Mouse (Mus musculus): Measurements from ENCODE around the gene Cenps.
A peak's percentile ranks its signal among the peaks of the same experiment; 100 is the strongest.
"Not testable (repeated sequence)": the region's sequence is repeated elsewhere in the genome, so short reads cannot be mapped to it uniquely, and the experiment has no call there.

The Cenps gene

GRCm38 (mm10) chr4:149136982-149137770, at the start of gene Cenps:
TSS of gene Cenps (minus strand) at chr4:149137629.
- DNase-seq (ENCODE audit: low read depth, low spot score) = peak; percentile 76

GRCm38 (mm10) chr4:149182755-149183154, 45.3 kb upstream of the Cenps start:
- DNase-seq (ENCODE audit: low read depth, low spot score) = no peak

GRCm38 (mm10) chr4:149182192-149182591, 44.8 kb upstream of the Cenps start:
- DNase-seq (ENCODE audit: low read depth, low spot score) = no peak

GRCm38 (mm10) chr4:149179573-149179972, 42.1 kb upstream of the Cenps start:
- DNase-seq (ENCODE audit: low read depth, low spot score) = no peak

GRCm38 (mm10) chr4:149179160-149179559, 41.7 kb upstream of the Cenps start:
- no peak for DNase-seq (ENCODE audit: low read depth, low spot score)

- no peak for DNase-seq (ENCODE audit: low read depth, low spot score)
Measured at GRCm38 (mm10) chr4:149178328-149178727, 40.9 kb upstream of the Cenps start.

- DNase-seq (ENCODE audit: low read depth, low spot score) = no peak
Measured at GRCm38 (mm10) chr4:149177046-149177445, 39.6 kb upstream of the Cenps start.

GRCm38 (mm10) chr4:149176645-149177044, 39.2 kb upstream of the Cenps start:
- DNase-seq (ENCODE audit: low read depth, low spot score) = no peak

GRCm38 (mm10) chr4:149173661-149174060, 36.2 kb upstream of the Cenps start:
- DNase-seq (ENCODE audit: low read depth, low spot score) = no peak

GRCm38 (mm10) chr4:149172666-149173065, 35.2 kb upstream of the Cenps start:
- no peak for DNase-seq (ENCODE audit: low read depth, low spot score)

- no peak for DNase-seq (ENCODE audit: low read depth, low spot score)
Measured at GRCm38 (mm10) chr4:149172083-149172482, 34.7 kb upstream of the Cenps start.

- no peak for DNase-seq (ENCODE audit: low read depth, low spot score)
Measured at GRCm38 (mm10) chr4:149171581-149171981, 34.2 kb upstream of the Cenps start.

GRCm38 (mm10) chr4:149170394-149170931, 33.0 kb upstream of the Cenps start:
- no peak for DNase-seq (ENCODE audit: low read depth, low spot score)

- DNase-seq (ENCODE audit: low read depth, low spot score) = not testable (repeated sequence)
Measured at GRCm38 (mm10) chr4:149169926-149170325, 32.5 kb upstream of the Cenps start.

GRCm38 (mm10) chr4:149168016-149168415, 30.6 kb upstream of the Cenps start:
- DNase-seq (ENCODE audit: low read depth, low spot score) = no peak

- no peak for DNase-seq (ENCODE audit: low read depth, low spot score)
Measured at GRCm38 (mm10) chr4:149166957-149167611, 29.7 kb upstream of the Cenps start.

GRCm38 (mm10) chr4:149166215-149166946, 29.0 kb upstream of the Cenps start, which contains the start of gene Pgd:
TSS of gene Pgd (minus strand) at chr4:149166771.
- peak; percentile 90 for DNase-seq (ENCODE audit: low read depth, low spot score)

- no peak for DNase-seq (ENCODE audit: low read depth, low spot score)
Measured at GRCm38 (mm10) chr4:149164150-149164549, 26.7 kb upstream of the Cenps start.

- DNase-seq (ENCODE audit: low read depth, low spot score) = no peak
Measured at GRCm38 (mm10) chr4:149163196-149163595, 25.8 kb upstream of the Cenps start.

- DNase-seq (ENCODE audit: low read depth, low spot score) = no peak
Measured at GRCm38 (mm10) chr4:149161166-149161565, 23.7 kb upstream of the Cenps start.

GRCm38 (mm10) chr4:149159891-149160290, 22.5 kb upstream of the Cenps start:
- DNase-seq (ENCODE audit: low read depth, low spot score) = no peak

- no peak for DNase-seq (ENCODE audit: low read depth, low spot score)
Measured at GRCm38 (mm10) chr4:149159203-149159602, 21.8 kb upstream of the Cenps start.

All from c-Kit-negative CD71-positive TER-119-positive erythroid progenitor cells, embryonic 14.5 days (primary cell).